In genomic region chr1:128824235-128824634, GRCm38 (mm10) we compare ENCODE assay signal across 8 mouse cellular contexts.
DNase-seq lines count a peak whose midpoint lies in the region; ATAC-seq and TF ChIP-seq lines count a peak whose summit lies in the region.

No protein-coding gene starts in this region.

- H3K27me3 ChIP-seq in C2C12 (ENCODE audit: control insufficient read depth, insufficient read depth, insufficient read length): no peaks in the 10 kb centered on the region
- H3K27me3 ChIP-seq in embryonic facial prominence, embryonic 10.5 days (replicated peaks; ENCODE audit: low read depth, poor library complexity, severe bottlenecking): 0 out of 2 replicates have a peak, but pooled peaks cover 11% of the 10 kb centered on the region
- H3K27me3 ChIP-seq in lung, postnatal 0 days (replicated peaks; ENCODE audit: insufficient read depth, low read length): no peaks in the 10 kb centered on the region

- H3K4me2 ChIP-seq in lung, postnatal 0 days (replicated peaks; ENCODE audit: low read depth, low read length): 0 out of 2 replicates have a peak overlapping the region, but pooled peaks have one; percentile 8

- peak; percentile 66 for ATAC-seq in lung, postnatal 0 days

- H3K9ac ChIP-seq in lung, postnatal 0 days (replicated peaks; ENCODE audit: low read depth): no peak overlapping the region

- peak; percentile 67 for TF ChIP-seq CTCF in C2C12 (IDR thresholded peaks at IDR 0.05; ENCODE audit: control insufficient read depth, insufficient read depth, insufficient read length)
- peak; percentile 88 for TF ChIP-seq CTCF in lung, postnatal 0 days (IDR thresholded peaks at IDR 0.05)

- no peak; the same call in 1 of the 2 replicates for TF ChIP-seq EP300 in lung, postnatal 0 days (IDR thresholded peaks at IDR 0.05)

- DNase-seq in adrenal gland, adult (ENCODE audit: inconsistent age in 2 of 2, low spot score in 1 of 2): peak; percentile 84 to 93
- peak; percentile 82 for DNase-seq in embryonic facial prominence, embryonic 10.5 days (ENCODE audit: low spot score)
- DNase-seq in heart, postnatal 10 days: peak; percentile 82 to 87
- DNase-seq in layer of hippocampus, adult 18-20 months (ENCODE audit: low spot score in 2 of 2): peak; percentile 50 to 86
- peak; percentile 82 for DNase-seq in lung, postnatal 0 days (ENCODE audit: low spot score)
- peak; percentile 68 for DNase-seq in ovary, postnatal 14 days (ENCODE audit: low spot score)
- DNase-seq in thymus, postnatal 14 days: peak; percentile 88

- intact Hi-C loops in heart, postnatal 10 days (cut with DNase I): loop anchor here (1.0 kb wide), 2 partner anchors 232 to 452 kb away; partner anchors contain the start of gene Cxcr4

- no peak overlapping the region for H3K27ac ChIP-seq in embryonic facial prominence, embryonic 10.5 days (replicated peaks)
- no peak overlapping the region for H3K27ac ChIP-seq in lung, postnatal 0 days (ENCODE audit: low read length)

- no peak overlapping the region for H3K4me3 ChIP-seq in C2C12 (ENCODE audit: insufficient read depth, poor library complexity, severe bottlenecking)
- no peak overlapping the region for H3K4me3 ChIP-seq in embryonic facial prominence, embryonic 10.5 days
- H3K4me3 ChIP-seq in lung, postnatal 0 days (ENCODE audit: low read depth, low read length): no peak overlapping the region

- 9% methylated on average over 8 of the region's 8 CpGs for WGBS in embryonic facial prominence, embryonic 10.5 days
- 3% methylated on average over 8 of the region's 8 CpGs for WGBS in lung, postnatal 0 days

- no peaks in the 10 kb centered on the region for H3K79me2 ChIP-seq in C2C12 (ENCODE audit: control insufficient read depth, insufficient read depth)

- H3K4me1 ChIP-seq in embryonic facial prominence, embryonic 10.5 days: peaks cover 8% of the 10 kb centered on the region; the same call in 1 of the 2 replicates
- H3K4me1 ChIP-seq in lung, postnatal 0 days (ENCODE audit: insufficient read depth, low read depth, low read length): no peaks in the 10 kb centered on the region

- no peaks in the 10 kb centered on the region for H3K79me3 ChIP-seq in C2C12 (ENCODE audit: low read depth)

- H3K9me3 ChIP-seq in embryonic facial prominence, embryonic 10.5 days: no peaks in the 10 kb centered on the region
- no peaks in the 10 kb centered on the region for H3K9me3 ChIP-seq in lung, postnatal 0 days (ENCODE audit: low read length)

- no peaks in the 10 kb centered on the region for H3K36me3 ChIP-seq in C2C12 (ENCODE audit: control insufficient read depth, insufficient read depth)
- no peaks in the 10 kb centered on the region for H3K36me3 ChIP-seq in embryonic facial prominence, embryonic 10.5 days (replicated peaks)
- no peaks in the 10 kb centered on the region for H3K36me3 ChIP-seq in lung, postnatal 0 days (ENCODE audit: insufficient read depth, low read length)

- H3ac ChIP-seq in C2C12 (ENCODE audit: control insufficient read depth, insufficient read length, low read depth): no peak overlapping the region

TF ChIP-seq in C2C12, 6 proteins besides CTCF, POLR2A, EP300 and RAD21:
- TF ChIP-seq CEBPB (IDR thresholded peaks at IDR 0.05; ENCODE audit: low read depth) (no peak), MAX (IDR thresholded peaks at IDR 0.05) (no peak), MYOG (IDR thresholded peaks at IDR 0.05; ENCODE audit: control insufficient read depth, extremely low read depth, insufficient read length) (no peak), MYOD1 (IDR thresholded peaks at IDR 0.05; ENCODE audit: control insufficient read depth, insufficient read length, low read depth) (no peak), USF1 (IDR thresholded peaks at IDR 0.05; ENCODE audit: low read depth) (no peak), FOSL1 (IDR thresholded peaks at IDR 0.05; ENCODE audit: insufficient read depth, low read length, poor library complexity, severe bottlenecking) (no peak)
